Mouse (Mus musculus) ovary, adult 2 months (tissue): ENCODE measurements around the gene Zfp292. TPM values are rescaled to one million over a fixed set of nuclear protein-coding genes. Genes with fewer than 3 reads are reported as not detected.

Experiments used
- polyA plus RNA-seq: library from polyadenylated mRNA; depleted of rRNA; stranded (reverse); fragments of >200 nt; gene quantifications from 2 replicates; pipeline ENCODE4 v1.2.3, GENCODE M21; 2012; rRNA removed

The Zfp292 gene
- polyA plus RNA-seq: 1.3 and 1.4 TPM in 2 replicates

DNA sequence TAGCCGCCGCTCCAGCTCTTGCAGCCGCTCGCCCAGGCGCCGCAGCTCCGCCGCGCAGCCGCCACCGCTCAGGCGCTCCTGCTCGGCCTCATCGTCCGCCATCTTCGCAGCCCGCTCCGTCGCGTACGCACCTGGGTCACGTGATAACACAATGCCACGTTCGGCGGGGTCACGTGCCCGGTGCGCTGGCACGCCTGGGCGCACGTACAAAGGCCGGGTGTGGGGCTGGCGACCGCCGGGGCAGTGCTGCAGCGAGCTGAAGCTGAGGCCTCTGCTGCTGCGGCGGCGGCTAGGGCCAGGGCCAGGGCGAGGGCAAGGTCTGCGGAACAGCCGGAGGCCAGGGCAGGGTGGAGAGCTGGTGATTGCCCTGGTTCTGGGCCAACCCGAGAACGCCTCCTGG lies at the start of gene Zfp292:
TSS of gene Zfp292 (minus strand) at position 143 of the 400 bp plus-strand sequence.

DNA sequence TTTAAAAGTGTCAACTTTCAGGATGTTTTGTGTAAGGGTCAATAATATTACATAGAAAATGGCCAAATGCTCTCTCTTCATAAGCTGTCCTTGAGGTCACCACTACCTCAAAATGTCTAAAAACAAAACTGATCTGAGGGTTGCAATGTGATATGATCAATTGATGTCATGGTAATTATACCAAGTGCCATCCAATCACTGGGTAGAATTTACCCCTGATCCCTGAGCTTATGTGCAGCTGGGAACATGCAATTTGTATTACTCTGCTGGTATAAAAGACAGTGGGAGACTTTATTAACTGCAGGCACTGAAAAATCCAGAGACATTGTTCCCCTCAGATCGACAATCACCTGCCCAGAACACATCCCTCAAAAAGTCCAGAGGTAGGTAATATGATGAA lies 10.7 kb upstream of the Zfp292 start, which contains the start of gene Cga:
TSS of gene Cga (plus strand) at position 301 of the 400 bp plus-strand sequence.

DNA sequence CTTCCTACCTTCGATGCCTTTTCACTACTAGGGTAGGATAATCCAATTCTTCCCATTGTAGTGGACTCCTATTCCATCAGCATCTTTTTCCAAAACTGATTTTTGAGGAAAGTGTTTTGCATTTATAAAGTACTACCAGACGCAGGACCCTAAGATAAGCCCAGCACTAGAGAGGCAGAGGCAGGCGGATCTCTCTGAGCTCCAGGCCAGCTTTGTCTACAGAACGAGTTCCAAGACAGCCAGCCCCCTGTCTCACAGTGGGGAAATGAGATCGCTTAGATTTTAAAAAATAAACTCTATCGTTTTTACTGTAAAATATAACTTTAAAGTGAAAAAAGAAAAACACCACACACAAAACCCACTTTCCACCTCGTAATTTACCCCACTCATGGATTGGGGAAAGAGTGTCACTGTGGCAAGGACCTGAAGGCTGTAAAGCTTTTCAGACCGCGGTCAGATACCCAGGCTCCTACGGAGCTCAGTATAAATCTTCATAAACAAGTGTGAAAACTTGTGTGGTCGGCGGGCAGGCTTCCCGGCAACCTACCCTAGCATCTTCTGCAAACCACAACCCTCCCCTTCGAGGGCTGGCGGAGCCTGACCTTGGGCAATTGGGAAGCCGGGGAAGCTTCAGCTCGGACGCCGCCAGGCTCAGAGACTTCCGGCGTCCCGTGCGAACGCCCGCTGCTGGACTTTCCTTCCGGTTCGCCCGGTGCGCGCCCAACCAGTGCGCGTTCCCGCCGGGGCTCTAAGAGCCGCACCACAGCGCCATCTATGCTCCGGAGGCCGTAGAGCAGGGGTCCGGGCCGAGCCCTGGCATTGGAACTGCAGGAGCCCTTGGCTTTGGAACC lies 104.9 kb downstream of the Zfp292 start, which contains the start of gene Smim8:
TSS of gene Smim8 (minus strand) at position 747 of the 851 bp plus-strand sequence.

DNA sequence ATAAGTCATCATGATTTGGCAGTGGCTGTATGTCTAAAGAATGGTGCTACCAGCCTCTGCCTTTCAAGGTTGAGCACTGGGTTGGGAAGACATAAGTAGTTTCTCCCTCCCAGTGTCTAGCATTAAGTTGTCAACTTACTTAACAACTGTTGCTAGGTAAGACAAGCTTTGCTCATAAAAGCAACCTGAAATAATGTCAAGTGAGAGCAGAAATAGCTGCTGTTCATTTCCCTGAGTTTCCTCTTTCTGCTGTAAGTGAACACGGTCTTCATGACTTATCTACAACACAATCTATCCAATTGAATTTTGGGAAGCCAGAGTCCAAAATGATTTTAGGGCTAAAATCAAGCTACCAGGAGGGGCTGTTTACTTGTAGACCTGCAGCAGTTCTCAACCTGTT lies 126.6 kb downstream of the Zfp292 start, which contains the start of gene Gm136:
TSS of gene Gm136 (minus strand) at position 101 of the 400 bp plus-strand sequence.

Other genes with a start within 250 kb of the Zfp292 start
- 10.8 and 11.9 TPM in 2 replicates for gene Slc35a1, start 195.5 kb downstream of the Zfp292 start, polyA plus RNA-seq
- 2.4 and 3.6 TPM in 2 replicates for gene Cfap206, start 152.8 kb downstream of the Zfp292 start, polyA plus RNA-seq
- gene Gm136, start 126.7 kb downstream of the Zfp292 start, polyA plus RNA-seq: not detected in 2 replicates
- gene Smim8, start 104.5 kb downstream of the Zfp292 start, polyA plus RNA-seq: 0.29 and 0.46 TPM in 2 replicates
- not detected in 2 replicates for gene Cga, start 10.8 kb upstream of the Zfp292 start, polyA plus RNA-seq